Mouse (Mus musculus) megakaryocyte-erythroid progenitor cell, adult 5 weeks (primary cell): ENCODE results near the gene C2cd4a. TPM values are rescaled to one million over a fixed set of nuclear protein-coding genes. Genes with fewer than 3 reads are reported as not detected.

Experiments used
- polyA plus RNA-seq: library from polyadenylated mRNA; stranded (reverse); fragments of >175 nt; gene quantifications from 2 replicates; pipeline ENCODE4 v1.2.3, GENCODE M21; 2012

Gene C2cd4a
- polyA plus RNA-seq, result 0.62 and 0.74 TPM in 2 replicates

GRCm38 (mm10) chr9:67832046-67832605, at the start of gene C2cd4a:
TSS of gene C2cd4a (minus strand) at chr9:67832330.

GRCm38 (mm10) chr9:67839981-67840859, 8.1 kb upstream of the C2cd4a start, which contains the start of gene Vps13c:
TSS of gene Vps13c (plus strand) at chr9:67840396.

Other genes with a start within 250 kb of the C2cd4a start
- gene C2cd4b, start 72.9 kb downstream of the C2cd4a start, polyA plus RNA-seq, result 0.19 and 0.21 TPM in 2 replicates
- gene Vps13c, start 8.1 kb upstream of the C2cd4a start, polyA plus RNA-seq, result 3.3 and 4.2 TPM in 2 replicates